Mouse (Mus musculus): ENCODE data around the gene Rgs6. TPM values are rescaled to one million over a fixed set of nuclear protein-coding genes. Genes with fewer than 3 reads are reported as not detected.
A peak's percentile ranks its signal among the peaks of the same experiment; 100 is the strongest.

Rgs6 gene
- total RNA-seq, 2 experiments from 2014 or later: 16.3 to 19.9 TPM

DNA sequence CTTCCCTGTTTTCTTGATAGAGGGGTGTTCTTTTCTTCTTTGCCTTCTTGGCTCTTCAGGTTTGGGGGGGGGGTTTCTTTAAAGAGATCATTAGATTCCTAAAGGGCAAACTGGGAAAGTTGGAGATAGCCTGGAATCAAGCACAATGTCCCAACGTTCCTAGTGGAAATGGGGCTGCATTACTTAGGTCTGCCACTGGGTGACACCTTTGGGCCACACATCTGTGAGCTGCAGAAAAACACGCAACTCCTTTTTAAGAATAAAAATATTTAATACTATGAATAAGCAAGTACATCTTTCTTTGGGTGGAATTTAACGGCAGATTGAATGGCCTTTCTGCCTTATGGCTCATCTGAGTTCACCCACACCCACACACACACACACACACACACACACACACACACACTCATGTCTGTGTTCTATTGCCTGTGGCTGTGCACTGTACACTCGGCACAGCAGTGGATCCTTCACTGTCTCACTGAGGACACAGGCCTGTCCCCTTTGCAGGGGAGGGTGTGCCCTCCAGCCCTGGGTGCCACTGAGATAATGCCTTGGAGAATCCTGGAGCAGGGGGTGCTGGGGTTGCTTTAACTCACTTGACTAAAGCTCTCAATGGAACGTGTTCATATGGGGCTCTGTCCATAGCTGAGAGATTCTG lies 526.4 kb downstream of the Rgs6 start:
- peak; percentile 79 to 82 for DNase-seq (ENCODE audit: low spot score in 2 of 2)

DNA sequence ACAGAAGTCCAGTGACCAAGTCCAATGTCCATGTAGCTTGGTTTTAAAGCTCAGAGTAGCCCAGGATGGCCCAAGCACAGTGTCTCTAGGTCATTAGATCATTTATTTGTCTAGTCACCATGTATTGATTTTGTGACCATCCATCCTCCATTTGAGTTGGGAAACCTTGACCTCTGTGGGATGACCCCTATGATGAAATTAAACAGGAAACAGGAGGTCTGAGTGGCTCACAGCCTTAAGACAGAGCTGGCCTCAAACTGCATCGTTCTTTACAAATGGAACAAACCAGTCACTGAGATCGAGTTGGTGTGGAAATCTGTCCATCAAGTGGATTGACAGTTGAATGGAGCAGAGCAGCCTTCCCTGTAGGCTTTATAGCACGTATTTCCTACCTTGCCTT lies 536.0 kb downstream of the Rgs6 start:
- DNase-seq (ENCODE audit: low spot score in 2 of 2): no peak

DNA sequence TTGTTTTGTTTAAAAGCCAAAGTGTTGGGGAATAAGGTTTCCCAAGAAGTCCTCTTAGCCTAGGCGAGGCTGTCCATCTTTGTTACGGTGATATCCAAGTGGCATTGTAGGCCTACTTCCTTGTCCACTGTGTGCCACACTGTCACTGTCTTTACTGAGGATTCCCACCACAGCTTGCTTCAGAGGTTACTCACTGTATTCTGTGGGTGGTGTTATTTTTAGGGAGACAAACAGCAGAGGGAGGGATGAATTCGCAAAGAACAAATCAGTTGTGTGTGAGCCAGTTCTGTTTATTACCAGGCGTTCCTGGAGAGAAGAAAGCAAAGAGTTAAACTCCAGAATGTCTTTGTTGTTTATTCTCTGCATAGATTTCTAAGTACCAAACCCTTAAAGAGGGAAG lies 537.2 kb downstream of the Rgs6 start:
- DNase-seq (ENCODE audit: low spot score in 2 of 2): peak in 1 of 2 experiments; percentile 40

DNA sequence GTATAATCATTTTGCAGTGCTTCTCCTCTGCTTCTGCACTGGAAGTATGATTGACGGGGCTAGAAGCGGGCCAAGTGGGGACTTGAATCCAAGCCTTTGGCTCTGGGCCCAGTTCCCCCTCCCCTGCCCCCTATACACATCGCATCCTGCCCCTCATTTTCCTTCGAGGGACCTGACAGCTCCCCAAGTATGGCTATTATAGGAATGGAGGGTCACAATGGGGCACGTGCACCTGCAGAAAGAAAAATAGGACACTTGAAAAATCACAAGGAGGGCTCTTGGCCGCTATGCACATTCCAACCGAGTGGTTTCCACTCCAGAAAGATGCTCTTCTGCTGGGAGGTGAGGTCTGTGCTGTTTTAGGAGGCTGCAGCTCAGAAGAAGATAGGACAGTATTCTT lies 538.8 kb downstream of the Rgs6 start:
- DNase-seq (ENCODE audit: low spot score in 2 of 2): no peak

DNA sequence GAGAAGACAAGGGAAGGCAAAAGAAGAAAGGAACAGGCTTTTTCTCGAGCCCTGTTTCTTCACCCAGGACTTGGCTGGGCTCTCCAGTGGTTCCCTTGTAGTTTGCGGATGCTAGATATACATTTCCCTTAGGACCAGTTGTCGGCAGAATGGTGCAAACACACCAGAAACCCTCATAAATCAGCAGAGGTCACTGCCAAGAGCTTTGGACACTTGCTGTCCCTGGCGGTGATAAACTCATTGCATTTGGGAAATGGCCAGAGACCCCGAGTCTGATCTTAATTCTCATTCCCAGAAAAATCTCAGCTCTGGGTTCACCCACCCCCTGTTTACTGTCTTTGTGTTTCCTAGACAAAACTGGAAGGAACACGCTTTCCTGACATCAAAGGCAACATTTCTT lies 539.9 kb downstream of the Rgs6 start:
- no peak for DNase-seq (ENCODE audit: low spot score in 2 of 2)

DNA sequence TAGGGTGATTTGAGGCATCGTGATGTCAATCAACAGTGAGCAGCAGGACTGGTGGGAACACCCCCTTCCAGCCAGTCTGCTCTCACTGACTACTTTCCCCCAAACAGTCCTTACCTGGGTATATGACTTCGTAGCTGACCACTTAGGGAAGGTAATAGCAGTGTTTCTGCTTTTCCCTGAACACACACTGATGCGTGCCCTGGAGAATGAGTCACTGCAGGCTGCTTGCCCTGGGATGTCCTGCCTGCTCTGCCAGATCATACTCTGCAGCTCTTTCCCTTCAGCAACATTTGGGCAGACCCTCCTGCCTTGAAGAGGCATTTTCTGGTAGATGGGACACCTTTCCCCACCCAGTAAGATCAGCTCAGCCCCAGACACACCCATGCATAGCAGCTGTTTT lies 540.5 kb downstream of the Rgs6 start:
- no peak for DNase-seq (ENCODE audit: low spot score in 2 of 2)

DNA sequence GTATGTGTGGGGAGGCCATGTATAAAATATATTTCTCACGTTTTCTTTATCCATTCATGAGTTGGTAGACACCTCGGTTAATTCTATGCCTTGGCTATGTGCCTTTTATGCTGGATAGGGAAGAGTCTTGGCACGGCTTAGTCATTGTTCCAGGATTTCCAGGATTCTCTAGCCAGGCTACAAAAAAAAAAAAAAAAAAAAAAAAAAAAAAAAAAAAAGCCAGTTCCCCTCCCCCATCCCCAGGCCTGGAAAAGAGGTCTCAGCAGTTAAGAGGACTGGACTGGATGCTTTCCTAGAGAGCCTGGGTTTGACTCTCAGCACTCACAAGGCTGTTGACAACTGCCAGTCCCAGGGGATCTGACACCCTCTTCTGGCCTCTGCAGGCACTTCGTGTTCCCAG lies 543.3 kb downstream of the Rgs6 start:
- no peak for DNase-seq (ENCODE audit: low spot score in 2 of 2)

DNA sequence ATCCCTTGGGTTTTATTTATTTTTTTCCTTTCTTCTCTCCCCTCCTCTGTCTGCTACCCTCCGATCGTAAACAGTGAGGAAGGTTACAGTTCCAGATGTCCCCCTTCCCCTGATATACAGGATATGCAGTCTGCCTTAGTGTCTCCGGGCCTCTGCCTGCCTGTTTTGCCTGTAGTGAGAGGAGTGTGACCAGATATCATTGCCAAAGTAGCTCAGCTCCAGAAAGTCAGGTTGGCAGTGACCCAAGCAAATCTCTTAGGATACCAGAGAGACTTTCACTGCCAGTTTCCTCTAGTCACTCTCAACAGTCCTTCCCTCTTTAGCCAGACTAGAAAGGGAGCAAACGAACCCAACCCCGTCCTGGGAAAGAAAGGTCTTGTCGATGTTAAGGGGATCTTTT lies 545.7 kb downstream of the Rgs6 start:
- DNase-seq (ENCODE audit: low spot score in 2 of 2): peak in 1 of 2 experiments; percentile 76

DNA sequence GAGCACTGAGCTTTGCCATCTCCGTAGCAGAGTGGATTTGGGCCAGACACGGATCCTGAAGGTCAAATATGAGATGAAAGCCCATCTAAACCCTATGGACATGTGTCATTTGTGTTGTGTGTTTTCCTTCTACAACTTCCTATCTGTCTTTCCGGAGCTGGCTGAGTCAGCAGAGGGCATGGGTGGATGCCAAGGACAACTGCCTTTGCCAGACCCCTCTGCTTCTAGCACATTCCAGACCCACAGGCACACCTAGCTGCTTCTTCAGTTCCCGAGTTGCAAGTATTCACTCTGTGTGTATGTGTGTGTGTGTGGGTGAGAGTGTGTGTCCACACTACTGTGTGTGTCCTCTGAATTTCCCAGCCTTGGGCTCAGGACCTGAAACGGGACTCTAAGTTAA lies 547.9 kb downstream of the Rgs6 start:
- no peak for DNase-seq (ENCODE audit: low spot score in 2 of 2)

DNA sequence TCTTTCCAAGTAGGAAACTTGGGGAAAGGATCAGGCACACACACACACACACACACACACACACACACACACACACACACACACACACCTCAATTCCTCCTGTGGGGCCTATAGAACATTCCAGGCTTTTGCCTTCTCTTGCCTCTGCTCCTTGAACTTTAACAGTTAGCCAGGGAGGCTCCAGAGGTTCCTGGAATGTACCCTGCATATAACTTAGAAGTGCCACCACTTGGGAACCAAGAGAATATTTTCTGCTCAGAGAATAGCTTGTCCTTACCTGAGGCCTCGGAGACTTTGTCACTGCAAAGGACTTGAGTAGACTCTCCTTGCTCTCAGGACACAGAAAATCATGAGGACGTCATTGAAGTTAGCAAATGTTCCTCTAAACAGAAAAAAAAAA lies 548.4 kb downstream of the Rgs6 start:
- no peak for DNase-seq (ENCODE audit: low spot score in 2 of 2)

DNA sequence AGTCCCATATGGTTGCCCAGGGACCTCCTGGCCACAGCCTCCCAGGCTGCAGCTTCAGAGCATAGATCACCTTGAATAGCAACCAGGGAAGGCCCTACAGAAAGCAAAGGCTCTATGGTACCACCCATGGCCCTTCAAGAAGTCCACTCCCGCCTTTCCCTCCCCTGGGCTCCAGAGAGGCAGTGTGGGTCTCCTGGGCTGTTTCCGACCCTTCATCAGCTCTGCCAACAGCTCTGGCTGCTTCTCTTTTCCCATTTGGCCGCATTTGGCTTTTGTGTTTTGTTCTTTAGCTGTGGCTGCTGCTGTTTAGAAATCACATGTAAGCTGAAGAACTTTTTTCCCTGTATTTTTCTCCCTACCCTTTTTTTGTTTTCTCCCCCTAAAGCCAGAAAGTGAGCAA lies 548.9 kb downstream of the Rgs6 start:
- DNase-seq (ENCODE audit: low spot score in 2 of 2): peak in 1 of 2 experiments; percentile 57

DNA sequence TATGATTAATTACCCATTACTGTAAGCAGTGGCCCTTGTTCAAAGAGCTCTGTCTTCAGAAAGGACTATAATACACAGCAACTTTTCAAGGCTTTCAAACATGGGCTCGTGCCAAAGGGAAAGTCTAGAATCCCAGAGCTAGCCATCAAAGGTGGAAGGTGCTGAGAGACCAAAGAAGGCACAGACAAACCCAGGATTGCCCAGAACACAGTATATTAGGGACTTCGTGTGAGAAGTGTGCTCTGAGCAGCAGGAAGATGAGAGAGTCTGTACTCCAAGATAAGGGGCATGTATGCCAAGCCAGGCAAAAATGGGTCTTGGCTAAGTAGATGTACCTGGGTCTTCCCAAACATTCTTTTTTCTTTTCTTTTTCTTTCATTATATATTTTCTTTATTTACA lies 553.1 kb downstream of the Rgs6 start:
- no peak for DNase-seq (ENCODE audit: low spot score in 2 of 2)

DNA sequence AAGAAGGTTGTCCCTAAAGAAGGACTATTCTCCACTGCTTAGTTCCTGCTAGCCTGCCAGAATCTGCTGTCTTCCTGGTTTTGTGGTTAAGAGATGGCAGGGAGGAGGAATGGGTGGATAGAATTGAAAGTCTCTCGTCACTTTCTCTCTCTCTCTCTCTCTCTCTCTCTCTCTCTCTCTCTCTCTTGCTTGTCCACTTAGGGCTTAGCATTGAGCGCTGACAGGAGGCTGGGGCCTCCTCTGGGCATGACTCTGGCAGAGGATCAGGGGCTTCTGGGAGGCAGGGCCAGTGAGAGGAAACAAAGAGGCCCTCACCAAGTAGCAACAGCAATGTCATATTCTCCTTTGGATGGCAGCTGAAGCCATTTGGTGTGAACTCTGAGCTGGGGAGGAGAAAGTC lies 554.4 kb downstream of the Rgs6 start:
- no peak for DNase-seq (ENCODE audit: low spot score in 2 of 2)

DNA sequence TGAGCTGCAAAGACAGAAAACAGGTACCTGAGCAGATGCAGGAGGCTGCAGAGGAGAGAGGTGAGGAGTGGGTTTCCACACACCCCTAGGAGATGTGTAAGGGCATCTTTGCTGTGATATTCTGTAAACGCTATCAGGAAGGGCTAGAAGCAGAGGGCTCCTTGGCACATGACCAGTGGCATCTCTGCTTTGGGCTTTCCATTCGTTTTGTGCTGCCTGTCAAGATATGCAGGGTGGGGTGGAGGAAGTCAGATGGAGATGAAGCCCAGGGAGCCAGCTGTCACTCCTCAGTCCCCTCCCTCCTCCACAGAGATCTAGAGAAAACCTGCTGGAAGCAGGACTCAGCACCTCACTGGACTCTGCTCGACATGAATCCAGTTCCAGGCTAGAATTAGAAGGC lies 555.0 kb downstream of the Rgs6 start:
- no peak for DNase-seq (ENCODE audit: low spot score in 2 of 2)

DNA sequence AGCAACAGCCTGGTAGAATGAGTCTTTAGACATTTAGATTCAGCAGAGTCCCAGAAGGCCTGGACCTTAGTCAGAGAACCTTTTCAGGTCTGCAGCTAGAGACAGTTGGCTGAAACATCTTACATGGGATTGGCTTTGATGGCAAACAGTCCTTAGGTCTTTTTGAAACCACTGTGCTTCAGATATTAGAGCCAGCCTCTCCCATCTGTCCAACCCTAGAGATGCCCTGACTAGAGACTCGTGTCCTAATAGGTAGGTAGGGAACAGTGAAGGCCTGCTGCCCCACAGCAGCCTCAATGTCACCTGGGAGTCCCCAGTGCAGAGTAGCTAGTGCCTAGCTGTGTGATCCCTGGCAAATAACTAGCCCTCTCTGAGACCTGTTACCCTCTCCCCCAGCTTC lies 555.5 kb downstream of the Rgs6 start:
- no peak for DNase-seq (ENCODE audit: low spot score in 2 of 2)

DNA sequence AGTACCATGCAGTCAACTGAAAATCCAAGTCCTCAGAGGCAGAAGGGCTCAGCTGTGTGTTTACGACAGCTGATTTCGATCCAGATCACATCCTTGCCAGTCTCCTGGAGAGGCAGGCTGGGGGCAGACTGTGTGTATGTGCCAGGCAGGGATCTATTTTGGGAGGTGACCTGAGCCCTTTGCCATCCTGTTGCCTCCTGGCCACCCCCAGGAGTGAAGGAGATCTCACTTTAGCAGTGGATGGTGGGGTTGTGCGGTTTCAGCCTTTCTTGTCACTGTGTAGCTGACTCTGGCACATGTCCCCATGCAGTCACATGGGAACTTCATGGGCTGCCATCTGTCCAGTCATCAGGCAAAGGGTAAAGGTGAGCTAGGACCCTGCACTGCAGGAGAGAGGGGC lies 557.0 kb downstream of the Rgs6 start:
- DNase-seq (ENCODE audit: low spot score in 2 of 2): no peak

DNA sequence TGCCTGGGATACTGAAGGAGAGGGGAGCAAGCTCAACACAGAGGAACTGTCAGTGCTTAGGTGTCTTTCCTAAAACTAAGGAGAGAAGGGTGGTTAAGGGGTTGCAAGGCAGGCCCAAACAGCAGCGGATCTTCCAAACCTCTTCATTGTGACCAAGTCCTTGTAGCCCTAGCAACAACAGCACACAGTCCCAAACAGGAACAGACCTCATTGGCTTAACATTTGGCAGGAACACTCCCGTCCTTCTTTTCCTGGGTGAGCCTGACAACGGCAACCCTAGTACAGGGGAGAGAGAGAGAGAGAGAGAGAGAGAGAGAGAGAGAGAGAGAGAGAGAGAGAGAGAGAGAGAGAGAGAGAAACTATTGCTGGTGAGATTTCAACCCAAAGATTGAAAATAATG lies 557.8 kb downstream of the Rgs6 start:
- no peak for DNase-seq (ENCODE audit: low spot score in 2 of 2)

DNA sequence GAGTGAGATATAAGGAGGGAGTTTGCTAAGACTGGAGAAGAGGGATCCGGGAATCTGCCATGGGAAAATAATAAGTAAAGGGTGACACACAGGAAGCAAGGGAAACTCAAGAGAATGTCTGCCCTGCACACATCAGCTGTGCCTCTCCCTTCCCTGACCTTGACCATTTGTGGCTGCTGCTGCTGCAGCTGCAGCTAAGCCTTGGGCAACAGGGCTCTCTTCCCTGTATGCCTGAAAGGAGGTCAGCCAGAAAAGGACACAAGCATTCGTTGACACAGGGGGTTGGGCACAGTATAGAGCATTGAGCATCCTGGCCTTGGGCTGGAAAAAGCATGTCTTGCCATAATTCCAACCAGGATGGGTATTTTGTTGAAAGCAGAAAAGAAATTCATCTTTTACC lies 558.8 kb downstream of the Rgs6 start:
- no peak for DNase-seq (ENCODE audit: low spot score in 2 of 2)

DNA sequence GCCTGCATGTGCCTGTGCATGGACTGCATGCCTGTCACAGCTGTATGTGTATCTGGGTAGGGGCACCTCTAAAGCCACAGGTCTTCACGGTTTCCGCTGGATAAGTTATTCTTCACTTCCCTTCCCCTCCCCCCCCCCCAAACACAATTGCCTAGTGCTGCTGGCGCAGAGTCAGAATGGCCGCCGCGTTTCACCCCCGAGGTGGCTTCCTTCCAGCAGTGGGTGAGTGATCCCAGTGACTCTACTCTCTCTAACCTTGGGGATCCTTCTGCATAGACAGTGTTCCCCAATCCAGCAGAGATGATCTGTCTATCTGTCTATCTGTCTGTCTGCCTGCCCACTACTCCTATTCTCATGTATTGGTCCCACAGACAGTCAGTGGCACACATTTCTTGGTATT lies 561.9 kb downstream of the Rgs6 start:
- no peak for DNase-seq (ENCODE audit: low spot score in 2 of 2)

DNA sequence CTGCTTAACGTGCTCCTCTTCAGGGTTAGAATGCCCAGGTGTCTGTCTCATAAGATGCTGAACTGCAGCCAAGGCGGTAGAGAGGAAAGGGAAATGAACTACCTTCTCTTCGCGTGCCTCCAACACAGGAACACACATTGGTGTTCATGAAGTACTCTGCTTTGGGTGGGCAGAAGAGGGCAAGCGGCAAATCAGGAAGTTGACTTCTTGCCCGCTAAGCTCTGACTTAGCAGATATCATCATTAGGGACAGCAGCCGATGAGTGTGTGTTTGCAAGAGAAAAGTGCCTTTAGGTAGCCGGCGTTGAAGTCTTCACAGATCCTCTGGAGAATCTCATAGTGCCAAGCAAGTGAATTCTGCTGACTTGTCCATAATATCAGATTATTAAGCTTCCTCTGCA lies 562.7 kb downstream of the Rgs6 start:
- DNase-seq (ENCODE audit: low spot score in 2 of 2): no peak

DNA sequence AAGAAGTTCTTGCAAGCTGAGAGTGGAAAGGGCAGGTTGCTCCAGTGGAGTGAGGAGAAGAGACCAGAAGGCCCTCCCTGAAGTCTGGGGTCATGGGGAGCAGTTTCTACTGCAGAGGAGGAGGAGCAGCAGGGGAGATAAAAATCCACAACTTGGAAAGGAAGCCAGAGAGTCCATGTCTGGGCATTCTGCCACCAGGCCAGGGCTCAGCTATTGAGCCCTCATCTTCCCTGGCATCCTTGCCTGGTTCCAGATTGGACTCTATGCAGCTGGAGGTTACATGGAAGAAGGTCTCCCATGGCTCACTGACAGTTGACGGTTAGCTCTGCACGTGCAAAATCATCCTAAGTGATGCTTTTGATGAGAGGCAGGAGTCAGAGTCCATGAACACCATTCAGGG lies 563.4 kb downstream of the Rgs6 start:
- DNase-seq (ENCODE audit: low spot score in 2 of 2): no peak

DNA sequence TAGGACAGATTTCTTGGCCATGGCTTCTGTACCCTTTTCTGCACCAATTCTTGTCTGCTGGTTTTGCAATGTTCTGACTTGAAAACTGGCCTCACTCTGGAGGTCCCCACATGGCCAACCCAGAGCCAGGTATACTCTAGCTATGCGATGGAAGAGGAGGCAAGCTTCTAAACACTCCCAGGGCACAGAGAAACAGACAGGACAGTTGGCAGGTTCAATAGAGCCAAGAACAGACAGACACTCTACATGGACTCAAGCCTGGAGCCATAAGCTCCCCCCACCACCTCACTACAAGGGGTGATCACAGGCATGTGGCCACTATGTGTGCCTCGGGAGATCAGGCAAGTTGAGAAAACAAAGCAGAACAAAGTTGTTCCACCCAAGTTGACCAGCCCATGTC lies 572.1 kb downstream of the Rgs6 start:
- DNase-seq (ENCODE audit: low spot score in 2 of 2): no peak

DNA sequence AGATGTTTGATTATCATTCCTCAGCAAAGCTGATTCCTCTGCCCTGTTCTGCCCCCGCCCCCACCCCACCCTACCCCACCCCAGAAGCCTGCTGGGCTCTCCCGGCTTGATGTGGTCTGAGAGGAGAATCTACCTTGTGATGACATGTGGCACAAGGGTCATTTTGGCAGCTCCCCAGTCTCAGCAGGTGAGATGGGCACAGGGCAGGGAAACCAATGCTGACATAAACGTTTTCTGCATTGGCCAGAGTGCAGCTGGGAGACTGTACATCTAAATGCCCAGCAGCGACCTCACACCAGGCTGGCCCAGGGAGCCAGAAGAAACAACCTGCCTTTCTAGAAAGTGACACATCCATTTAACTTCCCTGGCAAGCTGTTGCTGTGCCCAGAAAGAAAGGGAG lies 572.6 kb downstream of the Rgs6 start:
- no peak for DNase-seq (ENCODE audit: low spot score in 2 of 2)

DNA sequence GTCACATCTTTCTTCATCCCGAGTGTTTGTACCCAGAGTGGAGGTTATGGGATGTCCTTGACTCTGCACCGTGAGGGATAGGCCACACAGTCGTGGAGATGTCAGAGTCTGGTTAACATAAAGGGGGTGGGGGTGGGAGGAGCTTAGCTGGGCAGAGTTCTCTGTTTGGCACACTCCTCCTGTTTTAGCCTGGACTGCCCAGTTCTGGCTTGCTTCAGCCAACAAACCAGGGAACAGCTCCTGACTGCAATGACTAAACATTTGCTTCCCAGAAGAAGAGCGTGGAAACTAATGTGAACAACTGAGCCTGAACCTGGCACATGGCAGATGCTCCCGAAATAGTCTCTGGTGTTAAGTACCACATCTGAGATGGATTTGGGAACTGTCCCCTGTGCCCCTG lies 575.6 kb downstream of the Rgs6 start:
- no peak for DNase-seq (ENCODE audit: low spot score in 2 of 2)
